Mouse (Mus musculus) frontal cortex, postnatal 25 days (tissue): ENCODE measurements around the gene Kcnip4.
A peak's percentile ranks its signal among the peaks of the same experiment; 100 is the strongest.

Experiments used
- DNase-seq, 2 experiments: peaks; one replicate each; pipeline ENCODE4 v3.0.0; 2022; ENCODE audit warnings: low spot score in 2 of 2

The Kcnip4 gene

DNA sequence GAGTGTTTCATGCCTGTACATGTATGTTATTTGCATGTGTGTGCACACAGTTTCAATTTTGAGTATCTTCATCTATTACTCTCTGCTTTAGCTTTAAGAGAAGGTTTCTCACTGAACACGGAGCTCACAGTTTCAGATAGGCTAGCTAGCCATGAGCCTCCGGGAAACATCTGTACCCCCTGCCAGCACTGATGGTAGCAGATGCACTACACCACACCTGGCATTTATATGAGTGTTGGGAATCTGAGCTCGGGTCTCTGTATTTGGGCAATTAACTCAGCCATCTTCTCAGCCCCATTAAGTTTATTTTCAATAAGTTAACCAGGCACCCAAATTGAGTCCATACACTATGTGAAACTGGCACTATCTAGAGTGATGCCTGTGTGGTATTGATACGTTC lies 1113.2 kb downstream of the Kcnip4 start:
- no peak for DNase-seq

DNA sequence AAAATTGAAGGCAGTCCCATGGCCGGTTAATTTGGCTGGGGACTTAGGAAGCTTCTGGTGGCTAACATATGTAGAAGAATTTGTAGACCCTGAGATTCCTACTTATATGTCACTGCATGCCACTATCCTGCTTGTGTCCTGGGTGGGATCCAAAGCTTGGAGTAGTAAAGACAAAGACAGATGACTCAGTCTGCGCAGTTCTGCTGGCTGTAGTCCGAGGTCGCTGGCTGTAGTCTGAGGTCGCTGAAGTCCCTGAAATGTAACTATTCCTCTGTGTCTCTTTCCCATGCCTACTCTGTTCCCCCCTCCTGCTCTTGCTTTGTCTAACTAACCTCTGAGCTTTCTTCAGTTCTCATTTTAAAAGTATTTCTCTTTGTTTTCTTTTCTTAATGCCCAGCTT lies 1114.4 kb downstream of the Kcnip4 start:
- no peak for DNase-seq

- no peak for DNase-seq
These were observed 1116.4 kb downstream of the Kcnip4 start for GRCm38 (mm10) chr5:48408276-48408675.

GRCm38 (mm10) chr5:48402497-48402896 lies 1122.2 kb downstream of the Kcnip4 start:
- no peak for DNase-seq

DNA sequence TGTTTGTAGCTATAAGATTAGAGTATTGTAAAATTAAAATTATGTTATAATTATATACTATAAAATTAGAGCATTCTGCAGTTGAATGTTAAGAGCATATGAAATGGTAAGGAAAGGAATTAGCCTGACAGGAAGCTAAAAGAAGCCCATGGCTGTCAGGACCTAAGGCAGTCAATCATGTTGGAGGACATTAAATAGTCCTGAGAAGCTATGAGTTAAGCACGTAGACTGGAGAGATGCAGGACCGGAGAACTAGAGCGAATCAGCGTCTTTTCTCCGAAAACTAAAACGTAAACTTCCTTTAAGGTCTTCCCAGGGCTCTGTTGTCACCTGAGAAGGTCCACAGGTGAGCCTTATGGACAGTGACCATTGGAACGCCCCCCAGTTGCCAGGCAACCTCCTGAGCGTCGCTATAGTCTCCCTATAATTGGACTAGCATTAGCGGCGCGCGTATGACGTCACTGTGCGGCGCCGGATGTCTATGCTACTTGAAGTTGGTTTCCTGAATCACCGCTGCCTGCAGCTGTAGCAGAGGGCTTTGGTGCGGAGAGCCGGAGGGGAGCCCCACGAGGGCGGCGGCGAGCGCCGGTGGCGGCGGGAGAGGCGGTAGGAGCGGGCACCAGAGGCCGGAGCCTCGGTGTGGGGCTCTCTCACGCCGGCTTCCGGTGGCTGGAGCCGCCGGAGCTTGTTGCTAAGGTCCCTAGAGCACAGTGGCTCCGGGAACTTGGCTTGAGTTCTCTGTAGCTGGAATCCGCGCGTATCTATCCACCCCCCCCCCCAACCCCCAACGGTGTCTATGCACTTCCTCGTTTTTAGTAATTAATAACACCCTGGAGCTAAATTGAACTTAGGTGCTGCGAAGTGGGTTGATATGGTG lies 1152.6 kb downstream of the Kcnip4 start:
- DNase-seq, result peak; percentile 93 to 95

- DNase-seq, result no peak
These were observed 1175.4 kb downstream of the Kcnip4 start for GRCm38 (mm10) chr5:48349309-48349708.

GRCm38 (mm10) chr5:48345983-48346648 lies 1178.6 kb downstream of the Kcnip4 start:
- DNase-seq, result no peak

- no peak for DNase-seq
These were observed 1179.4 kb downstream of the Kcnip4 start for GRCm38 (mm10) chr5:48345095-48345982.

- DNase-seq, result no peak
These were observed 1183.8 kb downstream of the Kcnip4 start for GRCm38 (mm10) chr5:48340808-48341433.
